Mouse (Mus musculus): ENCODE data around the gene Rln1. TPM values are rescaled to one million over a fixed set of nuclear protein-coding genes. Genes with fewer than 3 reads are reported as not detected.

Rln1 gene
- polyA plus RNA-seq, 1 experiment, result not detected

DNA sequence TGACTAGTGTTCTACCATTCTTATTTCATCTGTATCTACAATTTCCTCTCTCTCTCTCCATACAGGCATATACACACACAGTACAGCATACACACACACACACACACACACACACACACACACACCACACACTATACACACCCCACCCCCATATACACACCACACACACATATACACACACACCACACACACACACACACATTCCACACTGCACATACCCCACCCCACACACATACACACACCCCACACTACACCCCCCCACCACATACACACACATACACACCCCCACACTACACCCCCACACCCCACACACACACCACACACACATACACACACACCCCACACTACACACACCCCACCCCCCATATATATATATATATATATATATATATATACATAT is 10.4 kb upstream of the Rln1 start:
- TF ChIP-seq USF1 (IDR thresholded peaks at IDR 0.05; ENCODE audit: low read depth) (no peak), REST (IDR thresholded peaks at IDR 0.05; ENCODE audit: insufficient read depth, insufficient read length) (no peak), MYOG (IDR thresholded peaks at IDR 0.05; ENCODE audit: control insufficient read depth in 1 of 3, insufficient read depth in 1 of 3, insufficient read length in 2 of 3, low read depth in 2 of 3) (no peak), SRF (IDR thresholded peaks at IDR 0.05; ENCODE audit: control insufficient read depth, insufficient read length, low read depth) (no peak), POLR2A (IDR thresholded peaks at IDR 0.05; ENCODE audit: insufficient read length, low read depth) (no peak), POLR2AphosphoS2 (IDR thresholded peaks at IDR 0.05; ENCODE audit: insufficient read length, low read depth) (no peak)
- Histone ChIP-seq H3ac (ENCODE audit: control insufficient read depth, insufficient read length) (no peak overlapping the region), H3K27me3 (ENCODE audit: control insufficient read depth, insufficient read depth, insufficient read length) (no peaks in the 10 kb centered on the region), H3K4me3 (no peak overlapping the region), H3K4me2 (ENCODE audit: low read depth) (no peak overlapping the region), H3K79me2 (ENCODE audit: control insufficient read depth, insufficient read depth) (no peaks in the 10 kb centered on the region), H3K36me3 (ENCODE audit: control insufficient read depth, insufficient read depth) (no peaks in the 10 kb centered on the region)

DNA sequence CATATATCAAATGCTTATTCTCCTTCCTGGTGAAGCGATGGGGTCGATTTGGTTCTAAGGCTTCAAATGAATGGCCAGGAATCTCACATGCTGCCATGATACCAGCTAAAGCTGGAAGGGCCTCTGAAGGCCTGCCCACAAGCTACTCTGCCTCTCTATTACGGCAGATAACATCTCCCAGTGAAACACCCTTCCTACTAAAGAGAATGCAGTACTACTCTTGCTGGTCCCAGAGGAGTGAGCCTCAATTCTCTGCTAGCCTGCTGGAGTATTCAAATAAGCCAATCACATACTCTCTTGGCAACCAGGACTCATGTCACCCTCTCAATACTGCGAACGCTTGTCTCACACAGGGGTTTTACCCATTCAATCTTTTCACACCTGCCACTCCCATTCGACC is 7.8 kb upstream of the Rln1 start:
- Histone ChIP-seq H3K4me3 (no peak overlapping the region), H3K4me2 (ENCODE audit: low read depth) (no peak overlapping the region), H3K36me3 (ENCODE audit: control insufficient read depth, insufficient read depth) (no peaks in the 10 kb centered on the region), H3ac (ENCODE audit: control insufficient read depth, insufficient read length) (no peak overlapping the region), H3K27me3 (ENCODE audit: control insufficient read depth, insufficient read depth, insufficient read length) (no peaks in the 10 kb centered on the region), H3K79me2 (ENCODE audit: control insufficient read depth, insufficient read depth) (no peaks in the 10 kb centered on the region)
- no peak for TF ChIP-seq TCF3 (IDR thresholded peaks at IDR 0.05; ENCODE audit: insufficient read length, low read depth)
- no peak for TF ChIP-seq REST (IDR thresholded peaks at IDR 0.05; ENCODE audit: insufficient read depth, insufficient read length)
- TF ChIP-seq TCF12 (IDR thresholded peaks at IDR 0.05; ENCODE audit: insufficient read depth, poor library complexity, severe bottlenecking), result no peak
- no peak for TF ChIP-seq POLR2AphosphoS2 (IDR thresholded peaks at IDR 0.05; ENCODE audit: insufficient read length, low read depth)
- no peak for TF ChIP-seq MYOD1 (IDR thresholded peaks at IDR 0.05; ENCODE audit: control insufficient read depth in 1 of 3, insufficient read length in 2 of 3, low read depth in 2 of 3)
- TF ChIP-seq CEBPB (IDR thresholded peaks at IDR 0.05; ENCODE audit: insufficient read depth, poor library complexity, severe bottlenecking), result no peak
- no peak for TF ChIP-seq E2F4 (IDR thresholded peaks at IDR 0.05; ENCODE audit: insufficient read depth)
- TF ChIP-seq USF1 (IDR thresholded peaks at IDR 0.05; ENCODE audit: low read depth), result no peak
- no peak for TF ChIP-seq MAX (IDR thresholded peaks at IDR 0.05; ENCODE audit: low read depth)
- no peak for TF ChIP-seq SRF (IDR thresholded peaks at IDR 0.05; ENCODE audit: control insufficient read depth, insufficient read length, low read depth)
- TF ChIP-seq POLR2A (IDR thresholded peaks at IDR 0.05; ENCODE audit: insufficient read length, low read depth), result no peak
- no peak for TF ChIP-seq MYOG (IDR thresholded peaks at IDR 0.05; ENCODE audit: control insufficient read depth in 1 of 3, insufficient read depth in 1 of 3, insufficient read length in 2 of 3, low read depth in 2 of 3)

DNA sequence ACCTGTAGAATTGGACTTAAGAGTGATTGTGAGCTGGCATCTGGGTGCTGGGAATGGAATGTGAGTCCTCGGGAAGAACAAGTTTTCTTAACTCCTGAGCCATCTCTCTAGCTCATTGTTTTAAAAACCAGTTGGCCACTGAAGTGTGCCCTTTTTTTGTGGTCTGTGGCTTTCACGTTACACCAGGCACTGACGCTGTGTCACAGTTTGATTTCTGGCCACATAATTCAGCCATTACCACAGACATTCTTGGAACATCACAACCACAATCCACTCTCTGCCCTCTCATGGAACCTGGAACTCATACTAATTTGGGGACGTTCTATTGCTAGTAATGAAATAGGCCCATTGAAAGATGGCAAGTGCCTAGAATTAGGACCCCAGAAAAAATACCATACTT is 6.6 kb upstream of the Rln1 start:
- Histone ChIP-seq H3K4me3 (no peak overlapping the region), H3ac (ENCODE audit: control insufficient read depth, insufficient read length) (no peak overlapping the region), H3K79me2 (ENCODE audit: control insufficient read depth, insufficient read depth) (no peaks in the 10 kb centered on the region), H3K4me2 (ENCODE audit: low read depth) (no peak overlapping the region), H3K36me3 (ENCODE audit: control insufficient read depth, insufficient read depth) (no peaks in the 10 kb centered on the region), H3K27me3 (ENCODE audit: control insufficient read depth, insufficient read depth, insufficient read length) (no peaks in the 10 kb centered on the region)
- TF ChIP-seq SRF (IDR thresholded peaks at IDR 0.05; ENCODE audit: control insufficient read depth, insufficient read length, low read depth) (no peak), REST (IDR thresholded peaks at IDR 0.05; ENCODE audit: insufficient read depth, insufficient read length) (no peak), TCF3 (IDR thresholded peaks at IDR 0.05; ENCODE audit: insufficient read length, low read depth) (no peak), POLR2AphosphoS2 (IDR thresholded peaks at IDR 0.05; ENCODE audit: insufficient read length, low read depth) (no peak)

DNA sequence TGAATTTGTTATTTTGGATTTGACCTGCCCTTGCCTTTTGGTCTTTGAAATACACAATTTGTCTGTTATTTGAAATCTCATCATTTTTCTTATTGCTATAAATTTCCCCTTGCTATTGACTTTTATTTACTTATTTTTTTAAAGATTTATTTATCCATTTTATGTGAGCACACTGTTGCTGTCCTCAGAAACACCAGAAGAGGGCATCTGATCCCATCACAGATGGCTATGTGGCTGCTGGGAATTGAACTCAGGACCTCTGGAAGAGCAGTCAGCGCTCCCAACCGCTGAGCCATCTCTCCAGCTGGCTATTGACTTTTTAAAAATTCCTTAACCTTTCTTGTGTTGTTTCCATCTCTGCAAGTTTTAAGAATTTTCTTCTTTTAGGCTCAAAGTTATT is 2.2 kb upstream of the Rln1 start:
- Histone ChIP-seq H3K79me2 (ENCODE audit: control insufficient read depth, insufficient read depth) (no peaks in the 10 kb centered on the region), H3K4me2 (ENCODE audit: low read depth) (no peak overlapping the region), H3ac (ENCODE audit: control insufficient read depth, insufficient read length) (no peak overlapping the region), H3K36me3 (ENCODE audit: control insufficient read depth, insufficient read depth) (no peaks in the 10 kb centered on the region), H3K4me3 (no peak overlapping the region), H3K27me3 (ENCODE audit: control insufficient read depth, insufficient read depth, insufficient read length) (peaks cover 9% of the 10 kb centered on the region)
- TF ChIP-seq USF1 (IDR thresholded peaks at IDR 0.05; ENCODE audit: low read depth), result no peak
- TF ChIP-seq MAX (IDR thresholded peaks at IDR 0.05; ENCODE audit: low read depth), result no peak
- TF ChIP-seq TCF12 (IDR thresholded peaks at IDR 0.05; ENCODE audit: insufficient read depth, poor library complexity, severe bottlenecking), result no peak
- TF ChIP-seq MYOG (IDR thresholded peaks at IDR 0.05; ENCODE audit: control insufficient read depth in 1 of 3, insufficient read depth in 1 of 3, insufficient read length in 2 of 3, low read depth in 2 of 3), result no peak
- TF ChIP-seq E2F4 (IDR thresholded peaks at IDR 0.05; ENCODE audit: insufficient read depth), result no peak
- TF ChIP-seq CEBPB (IDR thresholded peaks at IDR 0.05; ENCODE audit: insufficient read depth, poor library complexity, severe bottlenecking), result no peak
- TF ChIP-seq MYOD1 (IDR thresholded peaks at IDR 0.05; ENCODE audit: control insufficient read depth in 1 of 3, insufficient read length in 2 of 3, low read depth in 2 of 3), result no peak
- no peak for TF ChIP-seq POLR2AphosphoS2 (IDR thresholded peaks at IDR 0.05; ENCODE audit: insufficient read length, low read depth)
- TF ChIP-seq REST (IDR thresholded peaks at IDR 0.05; ENCODE audit: insufficient read depth, insufficient read length), result no peak
- no peak for TF ChIP-seq POLR2A (IDR thresholded peaks at IDR 0.05; ENCODE audit: insufficient read length, low read depth)
- no peak for TF ChIP-seq SRF (IDR thresholded peaks at IDR 0.05; ENCODE audit: control insufficient read depth, insufficient read length, low read depth)
- TF ChIP-seq TCF3 (IDR thresholded peaks at IDR 0.05; ENCODE audit: insufficient read length, low read depth), result no peak

DNA sequence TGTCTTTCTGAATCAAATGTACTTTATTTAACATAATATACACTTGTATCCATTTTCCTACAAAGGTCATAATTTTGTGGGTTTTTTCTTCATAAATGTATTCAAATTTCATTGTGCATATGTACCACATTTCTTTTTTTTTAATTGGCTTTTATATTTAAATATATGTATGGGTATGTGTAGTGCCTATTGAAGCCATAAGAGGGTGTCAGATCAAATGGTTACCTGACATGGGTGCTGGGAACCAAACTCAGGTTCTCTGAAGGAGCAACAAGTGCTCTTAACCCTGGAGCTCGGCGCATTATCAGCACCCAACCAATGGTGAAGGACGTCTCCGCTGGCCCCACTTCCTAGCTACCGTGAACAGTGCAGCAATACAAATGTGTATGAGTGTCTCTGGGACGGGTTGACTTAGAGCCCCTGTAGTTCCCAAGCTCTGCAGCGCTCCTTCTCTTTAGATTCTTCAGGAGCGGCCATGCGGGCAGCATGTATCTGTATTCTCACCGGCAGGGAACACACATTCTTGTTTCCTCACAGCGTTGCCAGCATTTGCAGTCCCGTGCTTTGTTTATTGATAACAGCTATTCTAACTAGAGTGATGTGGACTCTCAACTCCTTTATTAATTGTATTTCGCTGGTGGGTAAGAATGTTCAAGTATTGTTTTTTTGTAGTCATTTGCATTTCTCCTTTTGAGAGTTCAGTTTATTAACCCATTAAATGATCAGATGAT is 7.5 kb downstream of the Rln1 start:
- H3K4me2 ChIP-seq (ENCODE audit: low read depth), result no peak overlapping the region
- no peak overlapping the region for H3K4me3 ChIP-seq
- no peaks in the 10 kb centered on the region for H3K27me3 ChIP-seq (ENCODE audit: control insufficient read depth, insufficient read depth, insufficient read length)
- no peak for TF ChIP-seq POLR2A (IDR thresholded peaks at IDR 0.05; ENCODE audit: insufficient read length, low read depth)
- no peak for TF ChIP-seq TCF12 (IDR thresholded peaks at IDR 0.05; ENCODE audit: insufficient read depth, poor library complexity, severe bottlenecking)
- no peak for TF ChIP-seq MAX (IDR thresholded peaks at IDR 0.05; ENCODE audit: low read depth)
- no peak for TF ChIP-seq REST (IDR thresholded peaks at IDR 0.05; ENCODE audit: insufficient read depth, insufficient read length)
- TF ChIP-seq USF1 (IDR thresholded peaks at IDR 0.05; ENCODE audit: low read depth), result no peak
- H3ac ChIP-seq (ENCODE audit: control insufficient read depth, insufficient read length), result no peak overlapping the region
- H3K36me3 ChIP-seq (ENCODE audit: control insufficient read depth, insufficient read depth), result no peaks in the 10 kb centered on the region
- no peaks in the 10 kb centered on the region for H3K79me2 ChIP-seq (ENCODE audit: control insufficient read depth, insufficient read depth)
